ENCODE assay signal across 8 mouse cellular contexts in the genomic region with DNA sequence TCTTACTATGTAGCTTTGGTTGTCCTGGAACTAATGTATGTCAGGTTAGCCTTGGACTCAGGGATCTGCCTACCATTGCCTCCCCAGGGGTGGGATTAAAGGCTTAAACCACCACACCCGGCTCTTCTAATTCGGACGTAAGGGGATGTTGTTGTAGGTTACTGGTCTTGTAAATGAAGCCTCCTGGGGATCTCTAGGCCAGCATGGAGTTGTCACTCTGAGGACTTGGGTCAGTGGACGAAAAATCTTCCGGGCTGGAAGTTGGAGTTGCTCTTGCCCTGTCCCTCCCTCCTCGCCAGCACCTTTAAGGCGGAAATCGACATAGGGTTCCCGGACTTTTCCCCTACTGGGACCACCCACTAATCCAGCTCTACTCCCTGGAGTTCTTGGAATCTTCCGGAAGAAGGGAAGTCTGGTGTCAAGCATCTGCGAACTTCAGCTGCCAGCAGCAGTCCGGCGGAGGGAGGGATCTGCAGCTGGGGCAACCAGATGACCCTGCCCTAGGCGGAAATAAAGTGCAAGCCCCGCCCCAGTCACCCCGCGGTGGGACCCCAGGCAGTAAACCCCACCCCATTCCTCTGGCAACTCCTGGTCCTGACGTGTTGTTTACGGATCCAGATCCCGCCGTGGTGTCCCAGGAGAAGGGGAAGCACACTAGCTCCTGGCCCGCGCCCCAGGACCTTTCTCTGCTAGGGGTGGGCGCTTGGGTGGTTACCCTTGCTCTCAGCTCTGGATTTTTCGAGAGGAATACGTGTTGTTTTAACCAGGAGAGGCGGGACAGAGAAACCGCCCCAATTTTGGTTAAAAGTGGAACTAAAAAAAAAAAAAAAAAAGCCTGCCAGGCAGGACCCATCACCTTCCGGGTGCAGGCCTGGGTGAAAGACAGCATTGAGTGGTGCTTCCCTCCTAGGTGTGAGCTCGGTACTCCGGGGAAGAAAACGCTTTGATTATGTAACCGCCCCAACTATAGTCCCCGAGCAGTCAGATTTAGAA. TPM values are rescaled to one million over a fixed set of nuclear protein-coding genes. Genes with fewer than 3 reads are reported as not detected.
A peak's percentile ranks its signal among the peaks of the same experiment; 100 is the strongest.
DNase-seq lines count a peak whose midpoint lies in the region; ATAC-seq lines count a peak whose summit lies in the region.

No protein-coding gene starts in this region.

- peak; percentile 77 for ATAC-seq in inflammation-experienced regulatory T-cells, adult 6 months

- DNase-seq in WW6 (ENCODE audit: low read depth, low spot score) = peak; percentile 83
- DNase-seq in embryo, embryonic 10 days (ENCODE audit: low spot score) = peak; percentile 86
- DNase-seq in gastrocnemius, postnatal 14 days = peak; percentile 95
- DNase-seq in left cerebral cortex, postnatal 36 days (ENCODE audit: low spot score in 2 of 2) = peak; percentile 52 to 64
- DNase-seq in mesoderm, embryonic 11.5 days (ENCODE audit: low read depth, low spot score) = peak; percentile 81
- peak; percentile 32 to 56 for DNase-seq in right cerebral cortex, postnatal 36 days (ENCODE audit: low spot score in 2 of 2)
- DNase-seq in urinary bladder, postnatal 4 days (ENCODE audit: low spot score in 2 of 2) = peak; percentile 89 to 90

- intact Hi-C loops in gastrocnemius, postnatal 14 days (cut with DNase I; ENCODE audit: low total_unique reads) = no loop called here
- intact Hi-C loops in left cerebral cortex, postnatal 36 days (cut with DNase I) = no loop called here

RNA-seq across cellular contexts. Expression of gene Sp1, which starts 6.4 kb away (rescaled TPM):
- 10 to 100 TPM; 27.5 to 31.2 TPM for total RNA-seq in gastrocnemius, postnatal 14 days (2021)
- 10 to 100 TPM; 19.1 to 23.3 (median 22.6) TPM for polyA plus RNA-seq in inflammation-experienced regulatory T-cells, adult 6 months (2017; shearing (Covaris generic))
- 10 to 100 TPM; 22.0 to 30.3 TPM for total RNA-seq in left cerebral cortex, postnatal 36 days (2021)

RNA-seq across cellular contexts. Expression of gene Sp7, which starts 32.5 kb away (rescaled TPM):
- total RNA-seq in gastrocnemius, postnatal 14 days (2021) = under 1 TPM; 0.11 to 0.14 TPM
- polyA plus RNA-seq in inflammation-experienced regulatory T-cells, adult 6 months (2017; shearing (Covaris generic)) = not detected
- under 1 TPM; 0.79 to 1.00 TPM for total RNA-seq in left cerebral cortex, postnatal 36 days (2021)

RNA-seq across cellular contexts. Expression of gene Amhr2, which starts 45.6 kb away (rescaled TPM):
- 1 to 10 TPM; 4.5 to 5.0 TPM for total RNA-seq in gastrocnemius, postnatal 14 days (2021)
- polyA plus RNA-seq in inflammation-experienced regulatory T-cells, adult 6 months (2017; shearing (Covaris generic)) = not detected
- total RNA-seq in left cerebral cortex, postnatal 36 days (2021) = 1 to 10 TPM in 1 of 2 experiments, under 1 TPM in 1; 0.99 to 2.3 TPM

RNA-seq across cellular contexts. Expression of gene Aaas, which starts 49.0 kb away (rescaled TPM):
- total RNA-seq in gastrocnemius, postnatal 14 days (2021) = 1 to 10 TPM; 7.2 to 8.4 TPM
- 10 to 100 TPM; 39.8 to 53.2 (median 43.1) TPM for polyA plus RNA-seq in inflammation-experienced regulatory T-cells, adult 6 months (2017; shearing (Covaris generic))
- 10 to 100 TPM; 17.2 to 17.7 TPM for total RNA-seq in left cerebral cortex, postnatal 36 days (2021)

RNA-seq across cellular contexts. Expression of gene Prr13, which starts 59.3 kb away (rescaled TPM):
- 10 to 100 TPM; 12.1 to 13.6 TPM for total RNA-seq in gastrocnemius, postnatal 14 days (2021)
- 1,000 to 10,000 TPM; 1,063 to 1,565 (median 1,138) TPM for polyA plus RNA-seq in inflammation-experienced regulatory T-cells, adult 6 months (2017; shearing (Covaris generic))
- total RNA-seq in left cerebral cortex, postnatal 36 days (2021) = 10 to 100 TPM; 41.4 to 43.2 TPM

Comparison
In these comparisons a context has a peak if more than half of its experiments do, and no peak if none do; other contexts are left out.
1. Peak in every context shown above with its lines: DNase-seq and ATAC-seq.
2. DNase-seq: peak in every context shown above with its lines; median percentile 95 in gastrocnemius, postnatal 14 days; 90 in urinary bladder, postnatal 4 days; 86 in embryo, embryonic 10 days; 83 in WW6; 81 in mesoderm, embryonic 11.5 days; 58 in left cerebral cortex, postnatal 36 days; 44 in right cerebral cortex, postnatal 36 days.